In genomic region chr13:81656091-81656850, GRCm38 (mm10) we compare ENCODE assay signal across 8 mouse cellular contexts. TPM values are rescaled to one million over a fixed set of nuclear protein-coding genes. Genes with fewer than 3 reads are reported as not detected.
A peak's percentile ranks its signal among the peaks of the same experiment; 100 is the strongest.
DNase-seq lines count a peak whose midpoint lies in the region; ATAC-seq lines count a peak whose summit lies in the region.

No protein-coding gene starts in this region.

- H3K36me3 ChIP-seq in hindbrain, embryonic 11.5 days (ENCODE audit: control insufficient read depth, insufficient read depth, low read length), result no peaks in the 10 kb centered on the region

- H3K9ac ChIP-seq in hindbrain, embryonic 11.5 days (ENCODE audit: low read depth, low read length), result no peak overlapping the region

- H3K27ac ChIP-seq in hindbrain, embryonic 11.5 days (ENCODE audit: low read depth, low read length), result peak overlapping the region; percentile 89

- peak; percentile 30 for DNase-seq in cerebellum, adult 9-10 months
- DNase-seq in cerebellum, postnatal 4 days (ENCODE audit: low spot score in 2 of 2), result no peak
- peak; percentile 12 for DNase-seq in MN1 (ENCODE audit: low spot score)
- peak; percentile 72 for DNase-seq in hindbrain, embryonic 11.5 days (ENCODE audit: low spot score)
- peak; percentile 17 for DNase-seq in lung, postnatal 10 days
- no peak for DNase-seq in c-Kit-positive CD71-positive TER-119-positive erythroid progenitor cells, embryonic 14.5 days (ENCODE audit: low spot score)
- DNase-seq in layer of hippocampus, adult 18-20 months (ENCODE audit: low spot score in 2 of 2), result no peak
- DNase-seq in ovary, postnatal 36 days (ENCODE audit: low spot score), result no peak

- H3K27me3 ChIP-seq in hindbrain, embryonic 11.5 days (ENCODE audit: control insufficient read depth, insufficient read depth, low read length), result no peaks in the 10 kb centered on the region

- peak overlapping the region; percentile 83; the same call in 1 of the 2 replicates for H3K4me3 ChIP-seq in hindbrain, embryonic 11.5 days (ENCODE audit: low read depth, low read length)

- H3K4me2 ChIP-seq in hindbrain, embryonic 11.5 days (replicated peaks; ENCODE audit: low read depth, low read length), result peak overlapping the region; percentile 60

- H3K4me1 ChIP-seq in hindbrain, embryonic 11.5 days (replicated peaks; ENCODE audit: control insufficient read depth, insufficient read depth, low read length), result no peaks in the 10 kb centered on the region

- H3K9me3 ChIP-seq in hindbrain, embryonic 11.5 days (ENCODE audit: control insufficient read depth, low read length), result no peaks in the 10 kb centered on the region

- 10% methylated on average over 14 of the region's 14 CpGs for WGBS in hindbrain, embryonic 11.5 days

- peak; percentile 57 for ATAC-seq in hindbrain, embryonic 11.5 days (ENCODE audit: low FRiP score)

RNA-seq across cellular contexts. Expression of gene Lysmd3, which starts 1.2 kb away (rescaled TPM):
- polyA plus RNA-seq in hindbrain, embryonic 11.5 days (2014; fragmentation: Nextera tagmentation; extraction: Ambion mirVana), result 33.5 and 33.6 TPM in 2 replicates
- 10 to 100 TPM in 1 of 2 experiments, 1 to 10 TPM in 1; 7.5 to 11.6 TPM for total RNA-seq in layer of hippocampus, adult 18-20 months (2021)

RNA-seq across cellular contexts. Expression of gene Adgrv1, which starts 23.3 kb away (rescaled TPM):
- polyA plus RNA-seq in hindbrain, embryonic 11.5 days (2014; fragmentation: Nextera tagmentation; extraction: Ambion mirVana), result 40.3 and 54.5 TPM in 2 replicates
- total RNA-seq in layer of hippocampus, adult 18-20 months (2021), result 1 to 10 TPM; 1.3 to 1.5 TPM

RNA-seq across cellular contexts. Expression of gene Polr3g, which starts 54.5 kb away (rescaled TPM):
- polyA plus RNA-seq in hindbrain, embryonic 11.5 days (2014; fragmentation: Nextera tagmentation; extraction: Ambion mirVana), result 10.7 and 12.8 TPM in 2 replicates
- 1 to 10 TPM; 4.0 to 5.0 TPM for total RNA-seq in layer of hippocampus, adult 18-20 months (2021)

RNA-seq across cellular contexts. Expression of gene Mblac2, which starts 54.9 kb away (rescaled TPM):
- 8.7 and 8.8 TPM in 2 replicates for polyA plus RNA-seq in hindbrain, embryonic 11.5 days (2014; fragmentation: Nextera tagmentation; extraction: Ambion mirVana)
- total RNA-seq in layer of hippocampus, adult 18-20 months (2021), result 10 to 100 TPM; 17.7 to 21.9 TPM

Comparison
In these comparisons a context has a peak if more than half of its experiments do, and no peak if none do; other contexts are left out.
1. DNase-seq: peak in cerebellum, adult 9-10 months (single experiment), MN1 (single experiment), hindbrain, embryonic 11.5 days (single experiment) and lung, postnatal 10 days (single experiment); none in cerebellum, postnatal 4 days (0 of 2), c-Kit-positive CD71-positive TER-119-positive erythroid progenitor cells, embryonic 14.5 days (single experiment), layer of hippocampus, adult 18-20 months (0 of 2) and ovary, postnatal 36 days (single experiment).